ENCODE assay signal across 18 mouse cellular contexts in the genomic region with DNA sequence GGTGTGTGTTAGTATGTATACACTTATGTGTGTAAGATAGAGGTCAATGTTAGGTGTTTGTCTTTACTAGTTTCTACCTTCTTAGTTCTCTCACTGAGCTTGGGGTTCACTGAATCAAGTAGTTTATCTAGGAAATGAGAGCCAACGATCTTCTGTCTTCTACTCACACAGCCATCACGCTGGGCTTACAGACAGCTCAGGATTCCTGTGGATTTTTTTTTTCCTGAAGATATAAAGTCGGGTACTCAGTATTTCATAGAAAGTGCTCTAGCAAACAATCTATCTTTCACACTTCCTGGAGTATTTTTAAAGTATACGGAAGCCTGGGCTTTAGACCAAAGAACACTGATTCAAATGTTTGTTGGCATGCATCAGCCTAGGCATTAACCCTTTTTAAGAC.
"Had no signal": no experiment of that assay in that cellular context is flagged by ENCODE, and none has a peak within 500 bp of the region (broad histone marks: within the 10 kb centered on the region; RNA-seq: fewer than 3 reads in every experiment).

No protein-coding gene starts in this region.

- H3K9me3 ChIP-seq: kidney, embryonic 15.5 days; limb, embryonic 10.5 days; limb, embryonic 13.5 days; liver, embryonic 12.5 days; liver, embryonic 15.5 days had no signal

- H3K9ac ChIP-seq: kidney, embryonic 15.5 days; limb, embryonic 13.5 days; liver, embryonic 12.5 days; liver, embryonic 15.5 days had no signal

- H3K4me2 ChIP-seq: kidney, embryonic 15.5 days; limb, embryonic 13.5 days; liver, embryonic 12.5 days; liver, embryonic 15.5 days; midbrain, embryonic 11.5 days had no signal

- DNase-seq: kidney, adult 2 months; kidney, postnatal 14 days; kidney, postnatal 4 days; liver; lung, adult 18-20 months; lung, postnatal 14 days; lung, postnatal 4 days; midbrain, embryonic 14.5 days; right cerebral cortex, postnatal 14 days; right cerebral cortex, postnatal 4 days; thymus, postnatal 36 days had no signal

- H3K36me3 ChIP-seq: kidney, embryonic 15.5 days; limb, embryonic 10.5 days; limb, embryonic 13.5 days; liver, embryonic 12.5 days; liver, embryonic 15.5 days had no signal

- H3K27me3 ChIP-seq: kidney, embryonic 15.5 days; limb, embryonic 13.5 days; liver, embryonic 12.5 days; liver, embryonic 15.5 days had no signal

- H3K4me1 ChIP-seq: limb, embryonic 10.5 days; limb, embryonic 13.5 days; liver, embryonic 12.5 days; liver, embryonic 15.5 days had no signal

- ATAC-seq: liver, embryonic 12.5 days had no signal

- H3K4me3 ChIP-seq: kidney, embryonic 15.5 days; limb, embryonic 10.5 days; limb, embryonic 13.5 days; liver, embryonic 12.5 days; liver, embryonic 15.5 days had no signal

- H3K27ac ChIP-seq: kidney, embryonic 15.5 days; limb, embryonic 10.5 days; limb, embryonic 13.5 days; liver, embryonic 12.5 days; liver, embryonic 15.5 days; stomach, postnatal 0 days had no signal
